Mouse (Mus musculus) kidney, postnatal 10 days (tissue): ENCODE data around the gene Slc41a2.

ENCODE experiments used
- DNase-seq: peaks from one replicate; pipeline ENCODE4 v3.0.0; 2021; ENCODE audit warnings: mixed read lengths

The Slc41a2 gene

GRCm38 (mm10) chr10:83182573-83182960 is 155.1 kb downstream of the Slc41a2 start:
- DNase-seq: peak; percentile 84

DNA sequence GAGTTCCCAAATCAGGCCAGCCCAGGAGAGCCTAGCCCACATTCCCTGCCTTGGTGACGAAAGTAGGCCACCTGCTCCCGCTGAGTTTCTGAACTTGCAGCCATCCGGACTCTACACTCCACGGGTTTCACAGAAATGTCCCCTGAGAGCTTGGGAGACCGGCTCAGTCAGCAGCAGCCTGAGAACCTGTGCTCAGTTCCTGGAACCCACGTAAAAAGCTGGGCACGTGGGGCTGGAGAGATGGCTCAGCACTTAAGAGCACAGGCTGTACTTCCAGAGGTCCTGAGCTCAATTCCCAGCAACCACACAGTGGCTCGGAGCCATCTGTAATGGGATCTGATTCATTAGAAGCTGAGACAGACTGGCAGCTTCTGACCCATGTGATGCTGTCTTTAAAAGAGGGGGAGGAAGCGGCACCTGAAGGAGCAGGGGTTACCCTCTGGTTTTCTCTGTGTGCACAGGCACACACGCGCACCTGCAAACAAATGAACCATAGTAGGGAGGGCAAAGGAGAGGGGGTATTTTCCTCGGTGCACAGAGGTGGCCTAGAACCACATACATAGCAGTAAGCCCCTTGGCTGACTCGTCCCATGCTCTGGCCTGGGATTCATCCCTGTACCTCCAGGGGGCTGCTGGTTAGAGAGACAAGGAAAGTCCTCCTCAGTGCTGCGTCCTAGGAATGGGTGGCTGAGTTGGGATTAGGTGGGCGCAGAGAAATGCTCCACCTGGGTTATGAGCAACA is 155.7 kb downstream of the Slc41a2 start:
- DNase-seq: no peak
